In the genomic region with DNA sequence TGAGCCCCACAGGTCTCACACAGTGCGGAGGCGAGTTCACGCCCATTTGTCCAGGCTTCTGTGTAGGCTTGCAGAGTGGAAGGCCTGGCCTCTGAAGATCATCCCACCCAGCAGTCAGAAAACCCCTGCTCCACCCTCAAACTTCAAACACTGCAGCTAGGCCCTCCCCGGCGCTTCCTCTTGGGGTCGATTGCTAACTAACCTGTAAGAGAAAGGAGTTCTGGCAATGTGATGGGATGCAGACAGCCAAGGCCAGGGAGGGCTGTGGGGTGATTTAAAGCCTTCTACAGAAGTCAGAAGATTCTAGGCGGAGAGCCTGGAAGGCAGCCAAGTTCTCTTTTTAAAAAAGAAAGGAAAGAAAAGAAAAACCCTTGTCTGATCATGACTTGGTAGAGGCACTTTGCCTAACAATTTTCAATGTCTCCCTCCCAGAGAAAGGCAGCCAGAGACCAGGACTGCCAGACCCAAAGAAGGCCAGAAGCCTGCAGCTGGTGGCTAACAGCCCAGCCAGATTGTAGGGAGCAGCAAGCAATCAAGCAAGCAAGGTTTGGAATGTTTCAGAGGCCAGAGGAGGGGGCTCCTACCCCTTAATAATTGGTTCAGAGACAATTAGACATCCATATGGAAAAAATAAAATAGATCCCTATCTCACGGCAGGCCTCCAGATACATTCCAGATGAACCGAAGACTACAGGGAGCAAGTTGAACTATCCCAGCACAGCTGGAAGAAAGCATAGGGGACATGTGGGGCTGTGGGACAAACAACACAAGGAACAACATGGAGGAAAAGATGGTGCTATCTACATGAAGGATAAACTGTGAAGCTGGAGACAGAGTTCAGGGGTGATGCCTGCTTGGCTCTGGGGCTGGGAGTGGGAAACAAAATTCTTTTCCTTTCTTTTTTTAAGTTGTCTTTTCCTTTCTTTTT, we compare ENCODE assay signal across 10 mouse cellular contexts. TPM values are rescaled to one million over a fixed set of nuclear protein-coding genes. Genes with fewer than 3 reads are reported as not detected.
DNase-seq lines count a peak whose midpoint lies in the region; ATAC-seq and TF ChIP-seq lines count a peak whose summit lies in the region.
"Had no signal": no experiment of that assay in that cellular context is flagged by ENCODE, and none has a peak within 500 bp of the region (broad histone marks: within the 10 kb centered on the region; RNA-seq: fewer than 3 reads in every experiment).

No protein-coding gene starts in this region.

- WGBS in forebrain, embryonic 12.5 days: 57% methylated on average over 9 of the region's 9 CpGs
- WGBS in forebrain, postnatal 0 days: 38% methylated on average over 9 of the region's 9 CpGs
- 22% methylated on average over 9 of the region's 9 CpGs for WGBS in intestine, embryonic 15.5 days

- H3K36me3 ChIP-seq in forebrain, embryonic 12.5 days (replicated peaks): no peaks in the 10 kb centered on the region
- no peaks in the 10 kb centered on the region for H3K36me3 ChIP-seq in forebrain, postnatal 0 days (ENCODE audit: insufficient read depth)
- no peaks in the 10 kb centered on the region for H3K36me3 ChIP-seq in intestine, embryonic 15.5 days

- H3K9ac ChIP-seq in forebrain, embryonic 12.5 days: no peak overlapping the region
- no peak overlapping the region for H3K9ac ChIP-seq in forebrain, postnatal 0 days
- H3K9ac ChIP-seq in intestine, embryonic 15.5 days: no peak overlapping the region; the same call in 1 of the 2 replicates

- peaks cover 15% of the 10 kb centered on the region for H3K4me1 ChIP-seq in forebrain, embryonic 12.5 days
- H3K4me1 ChIP-seq in forebrain, postnatal 0 days (ENCODE audit: insufficient read depth): peaks cover 2% of the 10 kb centered on the region; the same call in 1 of the 2 replicates
- peaks cover 15% of the 10 kb centered on the region for H3K4me1 ChIP-seq in intestine, embryonic 15.5 days (replicated peaks)

- H3K9me3 ChIP-seq in forebrain, embryonic 12.5 days: no peaks in the 10 kb centered on the region
- H3K9me3 ChIP-seq in forebrain, postnatal 0 days (ENCODE audit: low read length): no peaks in the 10 kb centered on the region
- H3K9me3 ChIP-seq in intestine, embryonic 15.5 days: no peaks in the 10 kb centered on the region

- no peak for TF ChIP-seq CTCF in forebrain, postnatal 0 days (IDR thresholded peaks at IDR 0.05; ENCODE audit: low read depth)

- H3K27me3 ChIP-seq in forebrain, embryonic 12.5 days: no peaks in the 10 kb centered on the region
- H3K27me3 ChIP-seq in forebrain, postnatal 0 days (ENCODE audit: insufficient read depth, low read length): no peaks in the 10 kb centered on the region
- no peaks in the 10 kb centered on the region for H3K27me3 ChIP-seq in intestine, embryonic 15.5 days (replicated peaks)

- no peak for ATAC-seq in forebrain, embryonic 12.5 days (ENCODE audit: low FRiP score)
- ATAC-seq in forebrain, postnatal 0 days: no peak
- peak; percentile 64; the same call in 1 of the 2 replicates for ATAC-seq in intestine, embryonic 15.5 days
- ATAC-seq in erythroid progenitor cell, adult 5-6 weeks (replicated peaks; ENCODE audit: low FRiP score, poor library complexity, severe bottlenecking): no peak

- DNase-seq in forebrain, postnatal 0 days: no peak
- peak; percentile 45 for DNase-seq in urinary bladder, postnatal 14 days (ENCODE audit: low spot score)
- no peak for DNase-seq in urinary bladder, adult 18-20 months (ENCODE audit: low spot score in 2 of 2)
- no peak for DNase-seq in thymus, postnatal 0 days (ENCODE audit: low spot score)
- no peak for DNase-seq in thymus, adult 18-20 months

- no peak overlapping the region for H3K4me3 ChIP-seq in forebrain, embryonic 12.5 days (replicated peaks)
- H3K4me3 ChIP-seq in forebrain, postnatal 0 days (ENCODE audit: low read depth, low read length): no peak overlapping the region
- H3K4me3 ChIP-seq in intestine, embryonic 15.5 days (replicated peaks): no peak overlapping the region

- H3K4me2 ChIP-seq in forebrain, embryonic 12.5 days: no peak overlapping the region
- H3K4me2 ChIP-seq in forebrain, postnatal 0 days (ENCODE audit: low read depth): no peak overlapping the region
- peak overlapping the region; percentile 33 for H3K4me2 ChIP-seq in intestine, embryonic 15.5 days (replicated peaks)

- peak overlapping the region; percentile 43 for H3K27ac ChIP-seq in forebrain, embryonic 12.5 days
- no peak overlapping the region for H3K27ac ChIP-seq in forebrain, postnatal 0 days (ENCODE audit: low read depth, low read length)
- peak overlapping the region; percentile 87 for H3K27ac ChIP-seq in intestine, embryonic 15.5 days
- H3K27ac ChIP-seq: macrophage had no signal

RNA-seq across cellular contexts. Expression of gene Tubg2, which starts 6.3 kb away (rescaled TPM):
- 7.6 and 8.3 TPM in 2 replicates for polyA plus RNA-seq in forebrain, embryonic 12.5 days (2016; fragmentation: Nextera tagmentation; extraction: Ambion mirVana)
- total RNA-seq in forebrain, postnatal 0 days (2014; rRNA removed): 23.2 and 28.6 TPM in 2 replicates
- polyA plus RNA-seq in forebrain, postnatal 0 days (2015; fragmentation: Nextera tagmentation; extraction: Ambion mirVana): 59.9 and 69.7 TPM in 2 replicates
- 4.4 and 4.8 TPM in 2 replicates for polyA plus RNA-seq in intestine, embryonic 15.5 days (2015; fragmentation: Nextera tagmentation; extraction: Ambion mirVana)
- total RNA-seq in erythroid progenitor cell, adult 5-6 weeks (2015; ENCODE audit: low replicate concordance): not detected in 2 replicates
- not detected in 2 replicates for total RNA-seq in erythroid progenitor cell, adult 5-6 weeks (2017; ENCODE audit: low replicate concordance)
- 1.5 and 1.6 TPM in 2 replicates for polyA plus RNA-seq in thymus, postnatal 0 days (2015; fragmentation: Nextera tagmentation; extraction: Ambion mirVana)
- total RNA-seq: common myeloid progenitor, adult 5-6 weeks had no signal

RNA-seq across cellular contexts. Expression of gene Cntnap1, which starts 20.9 kb away (rescaled TPM):
- 0.46 and 0.57 TPM in 2 replicates for polyA plus RNA-seq in forebrain, embryonic 12.5 days (2016; fragmentation: Nextera tagmentation; extraction: Ambion mirVana)
- total RNA-seq in forebrain, postnatal 0 days (2014; rRNA removed): 3.0 and 3.5 TPM in 2 replicates
- polyA plus RNA-seq in forebrain, postnatal 0 days (2015; fragmentation: Nextera tagmentation; extraction: Ambion mirVana): 0.35 and 1.1 TPM in 2 replicates
- polyA plus RNA-seq in intestine, embryonic 15.5 days (2015; fragmentation: Nextera tagmentation; extraction: Ambion mirVana): 0.82 and 1.0 TPM in 2 replicates
- total RNA-seq in erythroid progenitor cell, adult 5-6 weeks (2015; ENCODE audit: low replicate concordance): not detected in 2 replicates
- total RNA-seq in erythroid progenitor cell, adult 5-6 weeks (2017; ENCODE audit: low replicate concordance): not detected in 2 replicates
- polyA plus RNA-seq in thymus, postnatal 0 days (2015; fragmentation: Nextera tagmentation; extraction: Ambion mirVana): 0.32 and 0.53 TPM in 2 replicates

RNA-seq across cellular contexts. Expression of gene Plekhh3, which starts 21.7 kb away (rescaled TPM):
- polyA plus RNA-seq in forebrain, embryonic 12.5 days (2016; fragmentation: Nextera tagmentation; extraction: Ambion mirVana): 9.2 and 9.6 TPM in 2 replicates
- 9.2 and 10.2 TPM in 2 replicates for total RNA-seq in forebrain, postnatal 0 days (2014; rRNA removed)
- polyA plus RNA-seq in forebrain, postnatal 0 days (2015; fragmentation: Nextera tagmentation; extraction: Ambion mirVana): 4.9 and 5.3 TPM in 2 replicates
- polyA plus RNA-seq in intestine, embryonic 15.5 days (2015; fragmentation: Nextera tagmentation; extraction: Ambion mirVana): 11.1 and 12.7 TPM in 2 replicates
- not detected in 2 replicates for total RNA-seq in erythroid progenitor cell, adult 5-6 weeks (2015; ENCODE audit: low replicate concordance)
- not detected in 2 replicates for total RNA-seq in erythroid progenitor cell, adult 5-6 weeks (2017; ENCODE audit: low replicate concordance)
- polyA plus RNA-seq in thymus, postnatal 0 days (2015; fragmentation: Nextera tagmentation; extraction: Ambion mirVana): 2.4 and 2.8 TPM in 2 replicates

RNA-seq across cellular contexts. Expression of gene Ccr10, which starts 25.8 kb away (rescaled TPM):
- polyA plus RNA-seq in forebrain, embryonic 12.5 days (2016; fragmentation: Nextera tagmentation; extraction: Ambion mirVana): 0.10 TPM in 1 of 2 replicates, not detected in the other
- 0.23 and 0.52 TPM in 2 replicates for total RNA-seq in forebrain, postnatal 0 days (2014; rRNA removed)
- 0.15 and 0.24 TPM in 2 replicates for polyA plus RNA-seq in forebrain, postnatal 0 days (2015; fragmentation: Nextera tagmentation; extraction: Ambion mirVana)
- polyA plus RNA-seq in intestine, embryonic 15.5 days (2015; fragmentation: Nextera tagmentation; extraction: Ambion mirVana): 0.25 and 0.36 TPM in 2 replicates
- total RNA-seq in erythroid progenitor cell, adult 5-6 weeks (2015; ENCODE audit: low replicate concordance): not detected in 2 replicates
- total RNA-seq in erythroid progenitor cell, adult 5-6 weeks (2017; ENCODE audit: low replicate concordance): not detected in 2 replicates
- polyA plus RNA-seq in thymus, postnatal 0 days (2015; fragmentation: Nextera tagmentation; extraction: Ambion mirVana): 1.7 and 1.8 TPM in 2 replicates
- total RNA-seq: common myeloid progenitor, adult 5-6 weeks had no signal
- polyA plus RNA-seq: macrophage had no signal

RNA-seq across cellular contexts. Expression of gene Tubg1, which starts 29.7 kb away (rescaled TPM):
- 103 and 108 TPM in 2 replicates for polyA plus RNA-seq in forebrain, embryonic 12.5 days (2016; fragmentation: Nextera tagmentation; extraction: Ambion mirVana)
- total RNA-seq in forebrain, postnatal 0 days (2014; rRNA removed): 35.6 and 43.1 TPM in 2 replicates
- polyA plus RNA-seq in forebrain, postnatal 0 days (2015; fragmentation: Nextera tagmentation; extraction: Ambion mirVana): 64.8 and 66.6 TPM in 2 replicates
- polyA plus RNA-seq in intestine, embryonic 15.5 days (2015; fragmentation: Nextera tagmentation; extraction: Ambion mirVana): 58.7 and 59.2 TPM in 2 replicates
- 29.3 and 38.2 TPM in 2 replicates for total RNA-seq in erythroid progenitor cell, adult 5-6 weeks (2015; ENCODE audit: low replicate concordance)
- 30.8 and 40.7 TPM in 2 replicates for total RNA-seq in erythroid progenitor cell, adult 5-6 weeks (2017; ENCODE audit: low replicate concordance)
- 73.0 and 80.2 TPM in 2 replicates for polyA plus RNA-seq in thymus, postnatal 0 days (2015; fragmentation: Nextera tagmentation; extraction: Ambion mirVana)
